Mouse (Mus musculus): Measurements from ENCODE around the gene Arrdc1. TPM values are rescaled to one million over a fixed set of nuclear protein-coding genes. Genes with fewer than 3 reads are reported as not detected.

Arrdc1 gene
- polyA plus RNA-seq, 1 experiment = 53.1 TPM

GRCm38 (mm10) chr2:24949421-24950188, 14.6 kb upstream of the Arrdc1 start, which contains the start of gene Zmynd19:
Gene Zmynd19, plus strand, starts transcription at chr2:24949792.
- peak; percentile 99 for DNase-seq (ENCODE audit: low read depth)

GRCm38 (mm10) chr2:24944304-24944703, 9.3 kb upstream of the Arrdc1 start:
- DNase-seq (ENCODE audit: low read depth) = peak; percentile 63

More at GRCm38 (mm10) chr2:24949421-24950188, 14.6 kb upstream of the Arrdc1 start, which contains the start of gene Zmynd19:
- TF ChIP-seq CTCF (IDR thresholded peaks at IDR 0.05; ENCODE audit: borderline replicate concordance, extremely low read depth, insufficient read depth, insufficient read length) = no peak
- peak; percentile 73 for TF ChIP-seq POLR2A (IDR thresholded peaks at IDR 0.05; ENCODE audit: borderline replicate concordance, extremely low read depth, insufficient read depth, insufficient read length, poor library complexity, severe bottlenecking)

DNA sequence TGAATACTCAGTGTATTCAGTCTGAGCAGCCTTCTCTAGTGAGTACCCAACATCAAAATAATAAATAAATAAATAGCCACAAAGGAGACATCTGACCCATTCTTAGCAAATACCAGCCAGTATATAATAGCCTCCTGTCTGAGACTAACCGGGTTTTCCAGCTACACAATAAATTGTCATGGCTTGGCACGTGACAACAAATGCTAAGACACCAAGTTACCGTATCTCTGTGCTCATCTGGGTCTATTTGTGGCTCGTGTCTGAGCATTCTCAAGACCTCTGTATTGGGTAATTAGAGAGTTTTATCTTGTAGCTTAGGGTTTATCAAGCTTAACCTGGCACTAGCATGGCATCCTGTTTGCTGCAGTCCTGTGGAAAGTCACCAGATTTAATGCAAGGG, 7.0 kb upstream of the Arrdc1 start:
- DNase-seq (ENCODE audit: low read depth) = no peak
- TF ChIP-seq POLR2A (IDR thresholded peaks at IDR 0.05; ENCODE audit: borderline replicate concordance, extremely low read depth, insufficient read depth, insufficient read length, poor library complexity, severe bottlenecking) (no peak), CTCF (IDR thresholded peaks at IDR 0.05; ENCODE audit: borderline replicate concordance, extremely low read depth, insufficient read depth, insufficient read length) (no peak)

DNA sequence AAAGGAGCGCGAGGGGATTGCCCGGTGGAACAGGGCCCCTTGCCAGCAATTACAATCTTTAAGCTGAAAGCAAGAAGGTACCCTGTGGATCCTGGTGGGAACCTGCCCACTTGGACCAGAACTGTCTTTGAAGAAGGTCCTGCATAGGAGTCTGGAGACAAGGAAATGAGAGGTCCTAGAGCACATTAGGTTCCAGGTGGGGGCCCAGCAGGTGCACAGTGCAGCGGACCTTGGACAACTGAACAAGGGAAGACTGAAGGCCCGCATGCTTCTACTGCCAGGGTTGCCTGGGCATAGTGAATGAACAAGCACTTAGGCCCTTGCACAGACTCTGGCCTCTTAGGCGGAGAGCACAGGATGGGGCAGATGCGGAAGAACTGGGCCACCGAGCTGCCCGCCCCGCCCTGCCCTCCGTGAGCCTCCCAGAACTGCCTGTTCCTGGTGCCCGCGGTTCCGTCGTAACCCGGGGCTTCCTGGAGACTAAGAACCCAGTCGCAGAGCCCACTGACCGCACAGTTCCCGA, 550 bp downstream of the Arrdc1 start:
- TF ChIP-seq POLR2A (IDR thresholded peaks at IDR 0.05; ENCODE audit: borderline replicate concordance, extremely low read depth, insufficient read depth, insufficient read length, poor library complexity, severe bottlenecking) (no peak), CTCF (IDR thresholded peaks at IDR 0.05; ENCODE audit: borderline replicate concordance, extremely low read depth, insufficient read depth, insufficient read length) (no peak)
- DNase-seq (ENCODE audit: low read depth) = no peak

DNA sequence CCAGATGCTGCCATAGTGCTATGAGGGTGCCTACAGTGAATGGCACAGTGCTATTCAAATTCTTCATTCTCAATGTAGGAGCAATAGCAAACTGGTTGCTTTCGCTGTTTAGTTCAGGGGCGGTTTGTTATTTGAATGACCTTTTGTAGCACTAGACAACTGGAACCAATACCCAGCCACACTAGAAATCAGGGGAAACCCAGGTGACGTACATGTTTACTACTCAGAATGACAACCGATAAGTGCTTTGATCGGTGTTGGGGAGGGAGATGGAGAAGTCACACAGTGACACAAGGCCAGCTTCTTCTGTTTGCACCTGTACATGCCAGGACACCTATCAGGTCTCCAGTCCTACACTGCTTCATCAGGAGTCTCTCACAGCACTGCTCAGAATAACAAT, 5.5 kb downstream of the Arrdc1 start:
- DNase-seq (ENCODE audit: low read depth) = no peak
- no peak for TF ChIP-seq POLR2A (IDR thresholded peaks at IDR 0.05; ENCODE audit: borderline replicate concordance, extremely low read depth, insufficient read depth, insufficient read length, poor library complexity, severe bottlenecking)
- no peak for TF ChIP-seq CTCF (IDR thresholded peaks at IDR 0.05; ENCODE audit: borderline replicate concordance, extremely low read depth, insufficient read depth, insufficient read length)

- TF ChIP-seq CTCF (IDR thresholded peaks at IDR 0.05; ENCODE audit: borderline replicate concordance, extremely low read depth, insufficient read depth, insufficient read length) (no peak), POLR2A (IDR thresholded peaks at IDR 0.05; ENCODE audit: borderline replicate concordance, extremely low read depth, insufficient read depth, insufficient read length, poor library complexity, severe bottlenecking) (no peak)
These were observed 5.9 kb downstream of the Arrdc1 start for GRCm38 (mm10) chr2:24929119-24929518.

GRCm38 (mm10) chr2:24927810-24928479, 7.1 kb downstream of the Arrdc1 start:
- TF ChIP-seq POLR2A (IDR thresholded peaks at IDR 0.05; ENCODE audit: borderline replicate concordance, extremely low read depth, insufficient read depth, insufficient read length, poor library complexity, severe bottlenecking) (no peak), CTCF (IDR thresholded peaks at IDR 0.05; ENCODE audit: borderline replicate concordance, extremely low read depth, insufficient read depth, insufficient read length) (no peak)
- no peak for DNase-seq (ENCODE audit: low read depth)

More at GRCm38 (mm10) chr2:24929119-24929518, 5.9 kb downstream of the Arrdc1 start:
- no peak for DNase-seq (ENCODE audit: low read depth)

GRCm38 (mm10) chr2:24926965-24927358, 8.1 kb downstream of the Arrdc1 start:
- TF ChIP-seq POLR2A (IDR thresholded peaks at IDR 0.05; ENCODE audit: borderline replicate concordance, extremely low read depth, insufficient read depth, insufficient read length, poor library complexity, severe bottlenecking) = no peak
- TF ChIP-seq CTCF (IDR thresholded peaks at IDR 0.05; ENCODE audit: borderline replicate concordance, extremely low read depth, insufficient read depth, insufficient read length) = no peak
- no peak for DNase-seq (ENCODE audit: low read depth)

DNA sequence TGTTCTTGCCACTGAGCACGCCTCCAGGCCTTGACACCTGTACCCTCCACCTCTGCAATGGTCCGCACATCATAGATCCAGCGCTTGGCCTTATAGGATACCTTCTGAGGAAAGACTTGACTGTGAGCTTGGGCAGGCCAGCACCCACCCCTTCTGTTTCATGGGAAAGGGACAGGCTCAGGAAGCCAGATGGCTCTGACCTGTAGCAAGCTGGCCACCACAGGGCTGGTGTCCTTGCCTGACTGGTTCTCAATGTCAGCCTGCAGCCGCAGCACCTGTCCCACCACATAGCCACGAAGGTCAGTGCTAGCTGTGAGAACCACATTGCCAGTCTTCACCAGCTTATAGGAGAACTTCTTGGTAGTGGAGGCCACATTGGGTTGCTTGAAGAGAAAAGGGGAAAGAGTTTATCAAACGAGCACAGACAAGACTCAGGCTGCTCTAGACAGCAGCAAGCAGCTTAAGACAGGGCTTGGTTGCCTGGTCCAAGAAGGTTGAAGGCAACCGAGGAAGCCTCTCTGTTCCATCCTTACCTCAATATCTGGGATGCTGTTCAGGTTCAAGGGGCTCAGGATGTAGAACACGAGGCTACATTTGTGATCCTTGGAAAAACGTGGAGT, 8.6 kb downstream of the Arrdc1 start:
- no peak for DNase-seq (ENCODE audit: low read depth)
- TF ChIP-seq CTCF (IDR thresholded peaks at IDR 0.05; ENCODE audit: borderline replicate concordance, extremely low read depth, insufficient read depth, insufficient read length) (no peak), POLR2A (IDR thresholded peaks at IDR 0.05; ENCODE audit: borderline replicate concordance, extremely low read depth, insufficient read depth, insufficient read length, poor library complexity, severe bottlenecking) (no peak)

- TF ChIP-seq POLR2A (IDR thresholded peaks at IDR 0.05; ENCODE audit: borderline replicate concordance, extremely low read depth, insufficient read depth, insufficient read length, poor library complexity, severe bottlenecking) (no peak), CTCF (IDR thresholded peaks at IDR 0.05; ENCODE audit: borderline replicate concordance, extremely low read depth, insufficient read depth, insufficient read length) (no peak)
- DNase-seq (ENCODE audit: low read depth) = no peak
These were observed 9.8 kb downstream of the Arrdc1 start for GRCm38 (mm10) chr2:24925284-24925683.

DNA sequence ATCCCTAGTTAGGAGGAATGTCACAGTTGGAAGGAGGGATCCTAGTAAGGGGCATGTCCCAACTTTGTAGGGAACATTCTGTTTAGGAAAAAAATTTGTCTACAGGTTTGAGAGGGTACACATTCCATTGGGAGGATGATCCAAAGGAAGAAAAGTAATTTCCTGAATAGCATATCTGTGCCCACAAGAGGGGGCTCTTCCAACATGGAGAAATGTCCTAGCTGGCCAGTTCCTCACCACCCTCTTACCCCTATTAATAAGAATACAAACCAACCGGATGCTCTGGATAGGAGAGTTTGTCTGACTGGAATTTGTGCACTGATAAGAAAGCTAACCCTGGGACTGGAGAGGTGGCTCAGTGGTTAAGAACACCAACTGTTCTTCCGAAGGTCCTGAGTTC, 11.5 kb downstream of the Arrdc1 start:
- peak; percentile 49 for DNase-seq (ENCODE audit: low read depth)
- TF ChIP-seq POLR2A (IDR thresholded peaks at IDR 0.05; ENCODE audit: borderline replicate concordance, extremely low read depth, insufficient read depth, insufficient read length, poor library complexity, severe bottlenecking) (no peak), CTCF (IDR thresholded peaks at IDR 0.05; ENCODE audit: borderline replicate concordance, extremely low read depth, insufficient read depth, insufficient read length) (peak; percentile 44; the same call in 1 of the 2 replicates)

All from brain, embryonic 14.5 days (tissue).